Mouse (Mus musculus): ENCODE measurements around the gene Ppp1r3e.

GRCm38 (mm10) chr14:54863501-54864312, 13.6 kb downstream of the Ppp1r3e start:
- TF ChIP-seq CTCF (IDR thresholded peaks at IDR 0.05) (no peak), EP300 (IDR thresholded peaks at IDR 0.05; ENCODE audit: insufficient read depth, low read depth, low read length) (0 out of 2 replicates have a peak, but pooled peaks have one; percentile 9), POLR2A (IDR thresholded peaks at IDR 0.05; ENCODE audit: insufficient read depth, low read depth, low read length) (peak; percentile 72; the same call in 1 of the 2 replicates)
